Mouse (Mus musculus) heart, embryonic 12.5 days (tissue): ENCODE results near the gene Phldb3. TPM values are rescaled to one million over a fixed set of nuclear protein-coding genes. Genes with fewer than 3 reads are reported as not detected.

Experiments
- ATAC-seq: fragments of 200-750 bp; cut with Nextera tagmentation; 2 replicates; pipeline ENCODE4 v1.8.0; 2017; ENCODE audit warnings: moderate TSS enrichment, moderate library complexity; ENCODE audit not compliant: insufficient number of reproducible peaks, low FRiP score
- H3K27ac ChIP-seq: fragments of 300-500 bp; sonication (generic); 2 replicates; pipeline ENCODE4 v1.5.1; 2016; ENCODE audit warnings: mild to moderate bottlenecking, moderate library complexity; ENCODE audit not compliant: poor library complexity, severe bottlenecking
- H3K27me3 ChIP-seq: fragments of 300-500 bp; sonication (generic); replicated peaks from 2 replicates; pipeline ENCODE4 v1.6.1; 2016; ENCODE audit warnings: mild to moderate bottlenecking, moderate library complexity
- H3K36me3 ChIP-seq: fragments of 300-500 bp; sonication (generic); 2 replicates; pipeline ENCODE4 v1.6.1; 2016; ENCODE audit warnings: mild to moderate bottlenecking, moderate library complexity
- H3K4me1 ChIP-seq: fragments of 300-500 bp; sonication (generic); replicated peaks from 2 replicates; pipeline ENCODE4 v1.6.1; 2016; ENCODE audit warnings: mild to moderate bottlenecking
- H3K4me2 ChIP-seq: fragments of 300-500 bp; sonication (generic); 2 replicates; pipeline ENCODE4 v1.6.1; 2016; ENCODE audit warnings: mild to moderate bottlenecking, moderate library complexity
- H3K4me3 ChIP-seq: fragments of 300-500 bp; sonication (generic); 2 replicates; pipeline ENCODE4 v1.5.1; 2016; ENCODE audit warnings: mild to moderate bottlenecking
- H3K9ac ChIP-seq: fragments of 300-500 bp; sonication (generic); 2 replicates; pipeline ENCODE4 v1.6.1; 2016; ENCODE audit warnings: mild to moderate bottlenecking, moderate library complexity
- H3K9me3 ChIP-seq: fragments of 300-500 bp; sonication (generic); replicated peaks from 2 replicates; pipeline ENCODE4 v1.6.1; 2016; ENCODE audit warnings: mild to moderate bottlenecking, moderate library complexity
- whole genome bisulfite sequencing: fragments of 180-500 bp; shearing (Covaris S2); methylation state at CpG from one replicate; pipeline ENCODE4 v1.1.7; 2016; 5-methylcytosine and 5-hydroxymethylcytosine counted together
- polyA plus RNA-seq: library from polyadenylated mRNA; unstranded; fragments of >200 nt; fragmentation: Nextera tagmentation; extraction: Ambion mirVana; gene quantifications from 2 replicates; pipeline ENCODE4 v1.2.1, GENCODE M21; 2016

Gene Phldb3
- polyA plus RNA-seq, 1 experiment from 2014 or later, result not detected

GRCm38 (mm10) chr7:24636264-24636663, 25.7 kb downstream of the Phldb3 start, which contains the start of gene Lypd3:
TSS of gene Lypd3 (plus strand) at chr7:24636550.
- no peak within 1 kb of the TSS for H3K27ac ChIP-seq
- 0 out of 2 replicates have a peak, but pooled peaks cover 4% of the 10 kb centered on the region for H3K9me3 ChIP-seq
- H3K4me1 ChIP-seq, result peaks cover 10% of the 10 kb centered on the region
- no peak within 1 kb of the TSS for H3K4me3 ChIP-seq
- H3K4me2 ChIP-seq, result no peak within 1 kb of the TSS
- 15% methylated on average over 15 of the region's 15 CpGs for WGBS
- peaks cover 57% of the 10 kb centered on the region for H3K27me3 ChIP-seq
- H3K9ac ChIP-seq, result no peak within 1 kb of the TSS
- H3K36me3 ChIP-seq, result no peaks in the 10 kb centered on the region
- ATAC-seq, result no peak

- Histone ChIP-seq H3K27me3 (peaks cover 63% of the 10 kb centered on the region), H3K36me3 (no peaks in the 10 kb centered on the region), H3K4me3 (no peak overlapping the region), H3K4me2 (no peak overlapping the region), H3K27ac (no peak overlapping the region), H3K9ac (no peak overlapping the region), H3K4me1 (peaks cover 10% of the 10 kb centered on the region), H3K9me3 (0 out of 2 replicates have a peak, but pooled peaks cover 4% of the 10 kb centered on the region)
- no peak for ATAC-seq
- WGBS, result 4% methylated on average over 18 of the region's 18 CpGs
These were observed 26.5 kb downstream of the Phldb3 start for GRCm38 (mm10) chr7:24637046-24637445.

- Histone ChIP-seq H3K4me3 (peak overlapping the region; percentile 39), H3K9me3 (0 out of 2 replicates have a peak, but pooled peaks cover 3% of the 10 kb centered on the region), H3K27me3 (peaks cover 69% of the 10 kb centered on the region), H3K4me1 (peaks cover 10% of the 10 kb centered on the region), H3K36me3 (no peaks in the 10 kb centered on the region), H3K27ac (no peak overlapping the region), H3K4me2 (peak overlapping the region; percentile 70), H3K9ac (no peak overlapping the region)
- no peak for ATAC-seq
- WGBS, result 3% methylated on average over 35 of the region's 35 CpGs
These were observed 27.7 kb downstream of the Phldb3 start for GRCm38 (mm10) chr7:24638026-24638856.

- no peak for ATAC-seq
- H3K4me2 ChIP-seq, result no peak overlapping the region
- H3K9me3 ChIP-seq, result no peaks in the 10 kb centered on the region
- no peak overlapping the region for H3K9ac ChIP-seq
- H3K27me3 ChIP-seq, result peaks cover 74% of the 10 kb centered on the region
- peaks cover 10% of the 10 kb centered on the region for H3K4me1 ChIP-seq
- no peak overlapping the region for H3K27ac ChIP-seq
- 68% methylated on average over 13 of the region's 13 CpGs for WGBS
- H3K36me3 ChIP-seq, result no peaks in the 10 kb centered on the region
- no peak overlapping the region for H3K4me3 ChIP-seq
These were observed 29.9 kb downstream of the Phldb3 start for GRCm38 (mm10) chr7:24640450-24640849.

GRCm38 (mm10) chr7:24642491-24642890, 31.9 kb downstream of the Phldb3 start:
- 5% methylated on average over 9 of the region's 9 CpGs for whole genome bisulfite sequencing
- peaks cover 56% of the 10 kb centered on the region for H3K27me3 ChIP-seq

GRCm38 (mm10) chr7:24644492-24644891, 33.9 kb downstream of the Phldb3 start:
- no peaks in the 10 kb centered on the region for H3K4me1 ChIP-seq
- H3K4me2 ChIP-seq, result no peak overlapping the region
- no peak overlapping the region for H3K27ac ChIP-seq
- H3K27me3 ChIP-seq, result peaks cover 36% of the 10 kb centered on the region
- WGBS, result 78% methylated on average over 6 of the region's 6 CpGs
- no peaks in the 10 kb centered on the region for H3K9me3 ChIP-seq
- no peak for ATAC-seq
- no peak overlapping the region for H3K9ac ChIP-seq
- H3K4me3 ChIP-seq, result no peak overlapping the region
- H3K36me3 ChIP-seq, result no peaks in the 10 kb centered on the region

More at GRCm38 (mm10) chr7:24642491-24642890, 31.9 kb downstream of the Phldb3 start:
- Histone ChIP-seq H3K9me3 (no peaks in the 10 kb centered on the region), H3K4me1 (peaks cover 9% of the 10 kb centered on the region), H3K4me2 (no peak overlapping the region), H3K4me3 (no peak overlapping the region), H3K9ac (no peak overlapping the region), H3K27ac (no peak overlapping the region), H3K36me3 (no peaks in the 10 kb centered on the region)
- ATAC-seq, result no peak

GRCm38 (mm10) chr7:24644996-24645395, 34.4 kb downstream of the Phldb3 start:
- H3K27me3 ChIP-seq, result peaks cover 31% of the 10 kb centered on the region
- WGBS, result 69% methylated on average over 7 of the region's 7 CpGs
- no peaks in the 10 kb centered on the region for H3K9me3 ChIP-seq
- no peak overlapping the region for H3K4me2 ChIP-seq
- ATAC-seq, result no peak
- no peak overlapping the region for H3K4me3 ChIP-seq
- H3K36me3 ChIP-seq, result no peaks in the 10 kb centered on the region
- H3K9ac ChIP-seq, result no peak overlapping the region
- H3K27ac ChIP-seq, result no peak overlapping the region
- no peaks in the 10 kb centered on the region for H3K4me1 ChIP-seq

GRCm38 (mm10) chr7:24646486-24646885, 35.9 kb downstream of the Phldb3 start:
- Histone ChIP-seq H3K4me2 (no peak overlapping the region), H3K9ac (no peak overlapping the region), H3K4me1 (no peaks in the 10 kb centered on the region), H3K9me3 (no peaks in the 10 kb centered on the region), H3K27ac (no peak overlapping the region), H3K4me3 (no peak overlapping the region), H3K36me3 (no peaks in the 10 kb centered on the region), H3K27me3 (peaks cover 20% of the 10 kb centered on the region)
- no peak for ATAC-seq
- 67% methylated on average over 7 of the region's 7 CpGs for WGBS

- no peaks in the 10 kb centered on the region for H3K4me1 ChIP-seq
- H3K27me3 ChIP-seq, result no peaks in the 10 kb centered on the region
- no peaks in the 10 kb centered on the region for H3K9me3 ChIP-seq
- no peak overlapping the region for H3K9ac ChIP-seq
- WGBS, result 20% methylated on average over 7 of the region's 7 CpGs
- H3K4me3 ChIP-seq, result no peak overlapping the region
- no peak for ATAC-seq
- no peak overlapping the region for H3K4me2 ChIP-seq
- no peaks in the 10 kb centered on the region for H3K36me3 ChIP-seq
- H3K27ac ChIP-seq, result no peak overlapping the region
These were observed 43.1 kb downstream of the Phldb3 start for GRCm38 (mm10) chr7:24653681-24654080.

GRCm38 (mm10) chr7:24659737-24660357, 49.3 kb downstream of the Phldb3 start:
- Histone ChIP-seq H3K4me1 (no peaks in the 10 kb centered on the region), H3K4me3 (no peak overlapping the region), H3K27me3 (no peaks in the 10 kb centered on the region), H3K36me3 (no peaks in the 10 kb centered on the region), H3K9me3 (no peaks in the 10 kb centered on the region), H3K4me2 (no peak overlapping the region), H3K27ac (no peak overlapping the region), H3K9ac (no peak overlapping the region)
- 50% methylated on average over 12 of the region's 12 CpGs for WGBS
- no peak for ATAC-seq

GRCm38 (mm10) chr7:24661118-24661904, 50.7 kb downstream of the Phldb3 start:
- Histone ChIP-seq H3K4me1 (no peaks in the 10 kb centered on the region), H3K36me3 (no peaks in the 10 kb centered on the region), H3K4me3 (no peak overlapping the region), H3K27ac (no peak overlapping the region), H3K9me3 (no peaks in the 10 kb centered on the region), H3K27me3 (no peaks in the 10 kb centered on the region), H3K9ac (no peak overlapping the region), H3K4me2 (no peak overlapping the region)
- 59% methylated on average over 17 of the region's 17 CpGs for WGBS
- no peak for ATAC-seq
